Mouse (Mus musculus): Measurements from ENCODE around the gene Hdac8.
A peak's percentile ranks its signal among the peaks of the same experiment; 100 is the strongest.

Gene Hdac8

GRCm38 (mm10) chrX:102339396-102340155 lies 165.6 kb downstream of the Hdac8 start:
- no peak for DNase-seq

GRCm38 (mm10) chrX:102319696-102320095 lies 185.5 kb downstream of the Hdac8 start:
- DNase-seq, result no peak

GRCm38 (mm10) chrX:102319252-102319651 lies 185.9 kb downstream of the Hdac8 start:
- DNase-seq, result no peak

GRCm38 (mm10) chrX:102318782-102319181 lies 186.4 kb downstream of the Hdac8 start:
- DNase-seq, result no peak

- DNase-seq, result no peak
These were observed 194.0 kb downstream of the Hdac8 start for GRCm38 (mm10) chrX:102311119-102311518.

- no peak for DNase-seq
These were observed 197.6 kb downstream of the Hdac8 start for GRCm38 (mm10) chrX:102307511-102307910.

- DNase-seq, result no peak
These were observed 199.4 kb downstream of the Hdac8 start for GRCm38 (mm10) chrX:102305806-102306205.

GRCm38 (mm10) chrX:102304914-102305313 lies 200.2 kb downstream of the Hdac8 start:
- DNase-seq, result no peak

- DNase-seq, result no peak
These were observed 202.7 kb downstream of the Hdac8 start for GRCm38 (mm10) chrX:102302476-102302875.

GRCm38 (mm10) chrX:102284889-102285288 lies 220.3 kb downstream of the Hdac8 start:
- DNase-seq, result no peak

- DNase-seq, result no peak
These were observed 242.4 kb downstream of the Hdac8 start for GRCm38 (mm10) chrX:102262620-102263345.

- DNase-seq, result no peak
These were observed 245.4 kb downstream of the Hdac8 start for GRCm38 (mm10) chrX:102259772-102260171.

- peak; percentile 10 for DNase-seq
These were observed 251.3 kb downstream of the Hdac8 start for GRCm38 (mm10) chrX:102253892-102254291.

- DNase-seq, result peak; percentile 49
These were observed 253.0 kb downstream of the Hdac8 start, which contains the start of gene Cited1 for GRCm38 (mm10) chrX:102251937-102252860. Gene Cited1, minus strand, starts transcription at chrX:102252181.

- peak; percentile 6 for DNase-seq
These were observed 253.8 kb downstream of the Hdac8 start for GRCm38 (mm10) chrX:102251221-102251936.

- no peak for DNase-seq
These were observed 254.3 kb downstream of the Hdac8 start for GRCm38 (mm10) chrX:102250891-102251170.

GRCm38 (mm10) chrX:102250150-102250890 lies 254.8 kb downstream of the Hdac8 start:
- peak; percentile 1 for DNase-seq

GRCm38 (mm10) chrX:102244334-102244733 lies 260.8 kb downstream of the Hdac8 start:
- no peak for DNase-seq
